Mouse (Mus musculus) 3134 (cell line): ENCODE measurements around the gene 3830406C13Rik.
"Not testable (repeated sequence)": the region's sequence is repeated elsewhere in the genome, so short reads cannot be mapped to it uniquely, and the experiment has no call there.

Experiments
- DNase-seq: peaks from one replicate; pipeline ENCODE4 v3.0.0-alpha.2; 2011; ENCODE audit warnings: low spot score; ENCODE audit not compliant: insufficient read length; ENCODE audit errors: extremely low read depth

The 3830406C13Rik gene

GRCm38 (mm10) chr14:12284141-12284912, at the start of gene 3830406C13Rik:
Gene 3830406C13Rik, plus strand, starts transcription at chr14:12284173.
- DNase-seq, result peak; percentile 82

- no peak for DNase-seq
Measured at GRCm38 (mm10) chr14:12243726-12244125, 40.2 kb upstream of the 3830406C13Rik start.

DNA sequence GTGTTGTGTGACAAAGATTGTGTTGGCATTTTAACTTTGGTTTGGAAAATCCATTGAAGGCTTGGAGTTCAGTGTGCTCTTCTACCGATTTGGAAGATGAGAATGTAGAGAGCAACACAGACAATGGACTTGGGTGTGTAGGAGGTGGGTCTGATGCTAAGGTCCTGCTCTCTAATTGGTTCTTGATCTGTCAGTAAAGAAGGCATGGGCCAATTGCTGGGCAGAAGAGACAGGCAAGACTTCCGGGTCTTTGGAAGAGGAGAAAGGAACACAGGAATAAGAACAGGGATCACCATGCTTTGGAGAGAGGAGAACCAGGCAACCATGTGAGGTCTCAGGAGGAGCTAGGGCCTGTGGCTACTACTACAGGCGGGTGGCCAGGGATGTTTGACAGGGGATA, 7.9 kb upstream of the 3830406C13Rik start:
- no peak for DNase-seq

DNA sequence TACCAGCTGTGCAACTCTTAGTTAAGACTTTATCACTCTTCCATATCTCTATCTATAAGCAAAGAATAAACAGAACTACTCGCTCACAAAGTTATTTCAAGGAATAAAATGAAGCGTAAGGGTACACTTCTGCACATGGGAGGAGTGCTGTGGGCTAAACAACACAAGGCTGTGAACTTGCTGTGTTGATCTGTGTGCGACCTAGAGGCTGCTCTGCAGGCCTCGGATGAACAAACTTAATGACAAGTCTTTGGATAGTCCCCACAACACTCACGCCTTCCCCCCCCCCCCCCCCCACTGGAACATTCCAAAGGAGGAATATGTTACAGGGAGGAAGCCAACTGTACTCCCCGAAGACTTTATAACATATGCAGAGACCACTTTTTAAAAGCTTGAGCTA, 332 bp upstream of the 3830406C13Rik start, which contains the start of gene Gm49355:
TSS of gene Gm49355 (plus strand) at position 336 of the 400 bp plus-strand sequence.
- DNase-seq, result no peak

- DNase-seq, result not testable (repeated sequence)
Measured at GRCm38 (mm10) chr14:12289747-12290146, 5.8 kb downstream of the 3830406C13Rik start.

- DNase-seq, result no peak
Measured at GRCm38 (mm10) chr14:12296391-12296790, 12.4 kb downstream of the 3830406C13Rik start.

GRCm38 (mm10) chr14:12299171-12299570, 15.2 kb downstream of the 3830406C13Rik start:
- no peak for DNase-seq

DNA sequence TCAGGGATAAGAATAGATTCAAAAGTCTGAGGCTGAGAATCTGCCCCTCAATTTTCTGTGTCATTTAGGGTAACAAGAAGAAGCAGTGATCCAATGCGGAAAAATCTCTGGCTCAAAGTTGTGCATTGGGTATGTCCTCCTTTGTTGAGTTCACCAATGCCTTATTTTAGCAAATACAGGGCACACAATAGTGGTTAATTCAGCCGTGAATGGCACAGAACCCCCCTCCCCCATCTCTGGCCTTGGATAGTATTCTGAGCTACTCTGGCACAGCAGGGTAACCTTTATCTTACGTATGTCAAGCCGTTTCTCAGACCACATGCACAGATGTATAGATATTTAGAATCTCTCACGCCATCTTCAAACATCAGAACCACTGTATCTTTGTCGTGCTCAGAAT, 15.7 kb downstream of the 3830406C13Rik start:
- DNase-seq, result no peak

GRCm38 (mm10) chr14:12300275-12300674, 16.3 kb downstream of the 3830406C13Rik start:
- DNase-seq, result no peak

DNA sequence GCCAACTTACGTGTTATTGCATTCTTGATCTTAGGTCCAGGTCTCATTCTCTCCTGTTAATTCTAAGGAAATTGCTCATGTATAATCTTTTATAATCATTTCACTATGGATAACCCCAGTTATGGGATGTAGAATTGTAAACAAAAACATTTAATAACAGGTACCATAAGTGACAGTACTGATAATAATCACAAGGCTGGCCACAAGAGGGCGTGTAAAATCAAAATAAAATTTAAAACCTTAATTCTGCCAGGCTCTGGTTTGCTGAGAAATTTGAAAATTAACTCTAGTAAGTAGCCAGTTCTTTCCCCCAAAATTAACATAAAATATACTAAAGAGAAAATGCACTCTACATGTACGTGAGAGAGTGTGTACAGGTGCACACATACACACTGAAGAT, 16.7 kb downstream of the 3830406C13Rik start:
- no peak for DNase-seq

DNA sequence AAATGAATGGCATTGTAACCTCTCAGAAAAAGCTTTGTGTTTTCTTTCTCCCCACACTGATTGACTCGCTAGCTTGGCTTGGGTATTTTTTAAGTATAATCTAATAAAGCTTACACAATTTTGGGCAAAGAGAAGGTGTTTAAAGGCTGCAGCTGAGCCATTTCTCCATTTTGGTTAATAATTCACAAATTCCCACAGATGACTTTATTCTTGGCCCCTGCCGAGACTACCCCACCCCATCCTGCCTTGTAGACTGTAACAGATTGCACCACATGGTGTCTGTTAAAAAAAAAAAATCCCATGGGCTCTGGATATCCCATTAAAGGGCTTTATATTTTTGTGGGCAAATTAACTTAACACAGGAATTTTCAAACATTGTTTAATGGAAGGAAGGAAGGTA, 19.1 kb downstream of the 3830406C13Rik start:
- DNase-seq, result no peak

GRCm38 (mm10) chr14:12333622-12334021, 49.6 kb downstream of the 3830406C13Rik start:
- DNase-seq, result no peak

GRCm38 (mm10) chr14:12334925-12335324, 51.0 kb downstream of the 3830406C13Rik start:
- DNase-seq, result no peak

DNA sequence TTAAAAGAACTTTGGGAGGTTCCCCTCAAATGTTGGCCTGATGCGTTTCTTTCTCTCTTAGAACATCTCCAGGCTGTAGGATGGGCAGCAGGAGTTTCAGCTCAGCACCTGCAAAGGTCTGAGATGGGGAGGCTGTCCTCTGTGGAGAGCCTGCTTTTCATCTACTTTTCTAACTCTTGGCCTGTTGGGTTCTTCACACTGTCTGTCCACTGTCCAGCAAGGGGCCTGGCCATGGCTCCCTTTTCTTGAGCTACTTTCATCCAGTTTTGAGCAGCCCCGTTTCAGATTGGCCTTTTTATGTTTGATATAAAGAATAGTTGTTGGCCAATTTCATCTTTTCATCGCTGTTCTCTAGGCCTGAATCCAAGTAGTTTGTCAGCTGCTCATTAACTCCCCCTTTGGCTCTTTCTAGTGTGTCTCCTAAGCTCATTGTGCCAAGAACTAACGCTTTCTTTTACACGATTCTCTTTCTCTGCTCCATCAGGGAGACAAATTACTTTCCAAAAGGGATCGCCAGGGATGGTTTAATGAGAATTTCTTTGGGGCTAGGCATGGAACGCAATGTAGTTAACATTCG, 53.5 kb downstream of the 3830406C13Rik start:
- no peak for DNase-seq

GRCm38 (mm10) chr14:12337998-12338809, 54.2 kb downstream of the 3830406C13Rik start:
- no peak for DNase-seq

- DNase-seq, result no peak
Measured at GRCm38 (mm10) chr14:12338811-12339565, 55.0 kb downstream of the 3830406C13Rik start.

- DNase-seq, result no peak
Measured at GRCm38 (mm10) chr14:12340238-12341074, 56.5 kb downstream of the 3830406C13Rik start.

- DNase-seq, result no peak
Measured at GRCm38 (mm10) chr14:12341075-12341788, 57.3 kb downstream of the 3830406C13Rik start.
